Mouse (Mus musculus) liver, adult 2 months (tissue): Measurements from ENCODE around the gene Mpeg1.

ENCODE experiments used
- CTCF ChIP-seq: fragments of 200-500 bp; IDR thresholded peaks from 2 replicates; pipeline ENCODE4 v1.5.1; 2011; ENCODE audit warnings: low read depth, low read length, control low read depth
- POLR2A ChIP-seq: fragments of 200-500 bp; IDR thresholded peaks from 2 replicates; pipeline ENCODE4 v1.6.1; 2011; ENCODE audit warnings: low read length, control low read depth; ENCODE audit not compliant: insufficient read depth; ENCODE audit errors: extremely low read depth

GRCm38 (mm10) chr19:12485223-12485622 lies 24.6 kb downstream of the Mpeg1 start:
- TF ChIP-seq CTCF: no peak
- TF ChIP-seq POLR2A: no peak
